Mouse (Mus musculus) lung, embryonic 15.5 days (tissue): Measurements from ENCODE around the gene Ikbip. TPM values are rescaled to one million over a fixed set of nuclear protein-coding genes. Genes with fewer than 3 reads are reported as not detected.
A peak's percentile ranks its signal among the peaks of the same experiment; 100 is the strongest.

ENCODE experiments used
- ATAC-seq: fragments of 200-750 bp; cut with Nextera tagmentation; 2 replicates; pipeline ENCODE4 v1.8.0; 2017; ENCODE audit warnings: moderate number of reproducible peaks, borderline replicate concordance; ENCODE audit not compliant: low FRiP score, low TSS enrichment; ENCODE audit errors: extremely low read depth
- H3K27ac ChIP-seq: fragments of 300-500 bp; sonication (generic); 2 replicates; pipeline ENCODE4 v1.5.1; 2015; ENCODE audit warnings: moderate library complexity, mild to moderate bottlenecking, inconsistent platforms
- H3K27me3 ChIP-seq: fragments of 300-500 bp; sonication (generic); 2 replicates; pipeline ENCODE4 v1.6.1; 2015; ENCODE audit warnings: inconsistent platforms
- H3K36me3 ChIP-seq: fragments of 300-500 bp; sonication (generic); 2 replicates; pipeline ENCODE4 v1.6.1; 2015; ENCODE audit warnings: inconsistent platforms
- H3K4me1 ChIP-seq: fragments of 300-500 bp; sonication (generic); 2 replicates; pipeline ENCODE4 v1.6.1; 2015; ENCODE audit warnings: inconsistent platforms
- H3K4me2 ChIP-seq: fragments of 300-500 bp; sonication (generic); 2 replicates; pipeline ENCODE4 v1.6.1; 2015; ENCODE audit warnings: inconsistent platforms, mild to moderate bottlenecking, moderate library complexity
- H3K4me3 ChIP-seq: fragments of 300-500 bp; sonication (generic); 2 replicates; pipeline ENCODE4 v1.5.1; 2015; ENCODE audit warnings: mild to moderate bottlenecking, inconsistent platforms
- H3K9ac ChIP-seq: fragments of 300-500 bp; sonication (generic); 2 replicates; pipeline ENCODE4 v1.6.1; 2015; ENCODE audit warnings: inconsistent platforms
- H3K9me3 ChIP-seq: fragments of 300-500 bp; sonication (generic); 2 replicates; pipeline ENCODE4 v1.6.1; 2016; ENCODE audit warnings: inconsistent platforms
- WGBS: fragments of 180-500 bp; shearing (Covaris S2); methylation state at CpG from one replicate; pipeline ENCODE4 v1.1.7; 2015; 5-methylcytosine and 5-hydroxymethylcytosine counted together
- polyA plus RNA-seq: library from polyadenylated mRNA; unstranded; fragments of >200 nt; fragmentation: Nextera tagmentation; extraction: Ambion mirVana; gene quantifications from 2 replicates; pipeline ENCODE4 v1.2.1, GENCODE M21; 2015

Gene Ikbip
- polyA plus RNA-seq, 1 experiment from 2014 or later, result 48.0 TPM

GRCm38 (mm10) chr10:91083393-91083927 lies 720 bp downstream of the Ikbip start:
- H3K27ac ChIP-seq, result peak overlapping the region; percentile 69
- H3K4me3 ChIP-seq, result peak overlapping the region; percentile 78
- H3K4me2 ChIP-seq, result peak overlapping the region; percentile 75
- peak overlapping the region; percentile 78 for H3K9ac ChIP-seq
- no peaks in the 10 kb centered on the region for H3K9me3 ChIP-seq
- peaks cover 8% of the 10 kb centered on the region; the same call in 1 of the 2 replicates for H3K4me1 ChIP-seq
- WGBS, result 33% methylated on average over 12 of the region's 12 CpGs
- no peak for ATAC-seq
- peaks cover 4% of the 10 kb centered on the region; the same call in 1 of the 2 replicates for H3K36me3 ChIP-seq
- no peaks in the 10 kb centered on the region for H3K27me3 ChIP-seq

GRCm38 (mm10) chr10:91092812-91093211 lies 10.1 kb downstream of the Ikbip start:
- Histone ChIP-seq H3K27ac (no peak overlapping the region), H3K36me3 (peaks cover 22% of the 10 kb centered on the region; the same call in 1 of the 2 replicates), H3K4me3 (no peak overlapping the region), H3K27me3 (no peaks in the 10 kb centered on the region), H3K4me2 (no peak overlapping the region), H3K9me3 (no peaks in the 10 kb centered on the region), H3K9ac (no peak overlapping the region), H3K4me1 (no peaks in the 10 kb centered on the region)
- WGBS, result 79% methylated on average over 4 of the region's 4 CpGs
- ATAC-seq, result no peak

- Histone ChIP-seq H3K36me3 (peaks cover 26% of the 10 kb centered on the region), H3K9ac (no peak overlapping the region), H3K4me2 (no peak overlapping the region), H3K9me3 (no peaks in the 10 kb centered on the region), H3K27me3 (no peaks in the 10 kb centered on the region), H3K4me3 (no peak overlapping the region), H3K27ac (no peak overlapping the region), H3K4me1 (no peaks in the 10 kb centered on the region)
- WGBS, result 83% methylated on average over 15 of the region's 15 CpGs
- no peak for ATAC-seq
Observed at GRCm38 (mm10) chr10:91094251-91095104, 11.7 kb downstream of the Ikbip start.

DNA sequence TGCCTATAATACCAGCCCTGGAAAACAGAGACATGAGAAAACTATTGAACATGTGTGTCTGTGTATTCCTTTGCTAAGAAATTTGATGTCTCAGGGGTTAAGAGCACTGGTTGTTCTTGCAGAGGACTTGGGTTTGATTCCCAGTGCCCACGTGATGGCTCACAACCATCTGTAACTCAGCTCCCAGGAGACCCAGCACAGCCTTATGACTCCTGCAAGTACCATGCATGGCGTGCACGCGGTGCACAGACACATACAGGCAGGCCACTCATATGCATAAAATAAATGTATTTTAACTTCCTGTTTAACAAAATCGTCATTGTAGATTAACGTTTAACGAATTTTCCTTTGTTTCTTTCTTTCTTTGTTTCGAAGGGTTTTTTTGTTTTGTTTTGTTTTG lies 15.3 kb downstream of the Ikbip start:
- Histone ChIP-seq H3K4me1 (no peaks in the 10 kb centered on the region), H3K27ac (no peak overlapping the region), H3K4me2 (no peak overlapping the region), H3K4me3 (no peak overlapping the region), H3K36me3 (peaks cover 39% of the 10 kb centered on the region), H3K9me3 (no peaks in the 10 kb centered on the region), H3K27me3 (no peaks in the 10 kb centered on the region), H3K9ac (no peak overlapping the region)
- 85% methylated on average over 8 of the region's 8 CpGs for WGBS
- ATAC-seq, result no peak

DNA sequence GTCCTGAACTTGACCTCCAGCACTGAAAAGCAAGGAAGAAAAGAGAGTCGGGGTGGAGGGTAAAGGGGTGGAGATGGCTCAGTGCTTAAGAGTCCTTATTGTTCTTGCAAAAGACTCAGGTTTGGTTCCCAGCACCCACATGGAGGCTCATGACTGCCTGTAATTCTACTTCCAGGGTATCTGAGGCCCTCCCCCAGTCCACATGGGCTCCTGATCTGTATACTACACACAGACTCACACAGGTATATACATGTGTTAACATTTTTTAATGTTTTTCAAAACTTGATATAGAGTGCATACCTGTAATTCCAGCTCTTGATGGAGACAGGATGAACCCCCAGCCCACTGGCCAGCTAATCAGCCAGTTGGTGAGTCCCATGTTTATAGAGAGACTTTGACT lies 17.4 kb downstream of the Ikbip start:
- Histone ChIP-seq H3K4me1 (no peaks in the 10 kb centered on the region), H3K4me3 (no peak overlapping the region), H3K4me2 (no peak overlapping the region), H3K27ac (no peak overlapping the region), H3K9me3 (no peaks in the 10 kb centered on the region), H3K36me3 (peaks cover 32% of the 10 kb centered on the region), H3K9ac (no peak overlapping the region), H3K27me3 (no peaks in the 10 kb centered on the region)
- ATAC-seq, result no peak
- WGBS, result 74% methylated on average over 1 of the region's 1 CpGs

DNA sequence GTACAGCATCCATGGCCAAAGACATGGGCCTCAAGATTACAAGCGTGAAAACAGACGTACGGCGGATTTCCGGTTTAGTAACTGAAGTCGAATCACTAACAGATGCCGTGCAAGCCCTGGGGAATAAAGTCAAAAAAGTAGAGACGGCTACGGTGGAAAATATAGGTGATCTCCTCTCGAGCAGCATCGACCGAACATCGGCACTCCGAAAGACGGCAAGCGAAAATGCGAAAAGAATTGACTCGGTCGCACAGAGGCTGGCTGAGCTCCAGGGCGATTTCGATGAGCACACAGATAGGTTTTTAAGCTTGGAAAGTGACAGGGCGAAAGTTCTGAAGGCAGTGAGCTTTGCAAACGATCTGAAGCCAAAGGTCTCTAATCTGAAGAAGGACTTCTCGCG lies 19.2 kb downstream of the Ikbip start:
- Histone ChIP-seq H3K4me1 (no peaks in the 10 kb centered on the region), H3K9ac (no peak overlapping the region), H3K27ac (no peak overlapping the region), H3K4me3 (no peak overlapping the region), H3K27me3 (no peaks in the 10 kb centered on the region), H3K9me3 (no peaks in the 10 kb centered on the region), H3K4me2 (no peak overlapping the region), H3K36me3 (peaks cover 24% of the 10 kb centered on the region)
- ATAC-seq, result no peak
- WGBS, result 94% methylated on average over 25 of the region's 25 CpGs

- Histone ChIP-seq H3K27ac (no peak overlapping the region), H3K4me3 (no peak overlapping the region), H3K9ac (no peak overlapping the region), H3K9me3 (no peaks in the 10 kb centered on the region), H3K4me2 (no peak overlapping the region), H3K4me1 (no peaks in the 10 kb centered on the region), H3K27me3 (no peaks in the 10 kb centered on the region), H3K36me3 (peaks cover 20% of the 10 kb centered on the region)
- ATAC-seq, result no peak
- WGBS, result 89% methylated on average over 14 of the region's 14 CpGs
Observed at GRCm38 (mm10) chr10:91102799-91103590, 20.3 kb downstream of the Ikbip start.

GRCm38 (mm10) chr10:91105981-91106380 lies 23.2 kb downstream of the Ikbip start:
- Histone ChIP-seq H3K27ac (no peak overlapping the region), H3K9me3 (no peaks in the 10 kb centered on the region), H3K4me1 (no peaks in the 10 kb centered on the region), H3K4me3 (no peak overlapping the region), H3K27me3 (no peaks in the 10 kb centered on the region), H3K36me3 (peaks cover 12% of the 10 kb centered on the region), H3K4me2 (no peak overlapping the region), H3K9ac (no peak overlapping the region)
- 77% methylated on average over 3 of the region's 3 CpGs for WGBS
- no peak for ATAC-seq

GRCm38 (mm10) chr10:91109841-91110240 lies 27.1 kb downstream of the Ikbip start:
- Histone ChIP-seq H3K4me3 (no peak overlapping the region), H3K27ac (no peak overlapping the region), H3K27me3 (no peaks in the 10 kb centered on the region), H3K9me3 (no peaks in the 10 kb centered on the region), H3K4me1 (no peaks in the 10 kb centered on the region), H3K4me2 (no peak overlapping the region), H3K36me3 (peaks cover 25% of the 10 kb centered on the region), H3K9ac (no peak overlapping the region)
- 64% methylated on average over 4 of the region's 4 CpGs for WGBS
- no peak for ATAC-seq

- Histone ChIP-seq H3K36me3 (peaks cover 87% of the 10 kb centered on the region), H3K4me3 (no peak overlapping the region), H3K9ac (no peak overlapping the region), H3K4me2 (no peak overlapping the region), H3K27ac (no peak overlapping the region), H3K4me1 (peaks cover 9% of the 10 kb centered on the region), H3K9me3 (no peaks in the 10 kb centered on the region), H3K27me3 (no peaks in the 10 kb centered on the region)
- ATAC-seq, result no peak
- WGBS, result 94% methylated on average over 12 of the region's 12 CpGs
Observed at GRCm38 (mm10) chr10:91116958-91117357, 34.2 kb downstream of the Ikbip start.

- no peak for ATAC-seq
- H3K9ac ChIP-seq, result peak overlapping the region; percentile 93
- no peaks in the 10 kb centered on the region for H3K27me3 ChIP-seq
- no peaks in the 10 kb centered on the region for H3K9me3 ChIP-seq
- no peak overlapping the region for H3K27ac ChIP-seq
- peak overlapping the region; percentile 64 for H3K4me2 ChIP-seq
- H3K4me1 ChIP-seq, result peaks cover 15% of the 10 kb centered on the region
- H3K4me3 ChIP-seq, result peak overlapping the region; percentile 95
- peaks cover 38% of the 10 kb centered on the region for H3K36me3 ChIP-seq
- WGBS, result 22% methylated on average over 6 of the region's 6 CpGs
Observed at GRCm38 (mm10) chr10:91122646-91123045, 39.9 kb downstream of the Ikbip start.
